Mouse (Mus musculus): ENCODE results near the gene Id1.

GRCm38 (mm10) chr2:152716241-152716772, 19.7 kb upstream of the Id1 start:
- no peak for TF ChIP-seq CTCF (IDR thresholded peaks at IDR 0.05; ENCODE audit: low read depth)
- TF ChIP-seq EP300 (IDR thresholded peaks at IDR 0.05; ENCODE audit: low read depth): no peak
